Comparison of ENCODE assay signal across 16 mouse cellular contexts in genomic region chr2:160376236-160376635, GRCm38 (mm10). TPM values are rescaled to one million over a fixed set of nuclear protein-coding genes. Genes with fewer than 3 reads are reported as not detected.
"Had no signal": no experiment of that assay in that cellular context is flagged by ENCODE, and none has a peak within 500 bp of the region (broad histone marks: within the 10 kb centered on the region; RNA-seq: fewer than 3 reads in every experiment).

No protein-coding gene starts in this region.

- H3K36me3 ChIP-seq: limb, embryonic 15.5 days; liver, embryonic 13.5 days; midbrain, embryonic 13.5 days had no signal

- H3K4me1 ChIP-seq: liver, embryonic 13.5 days had no signal

- H3K27ac ChIP-seq: limb, embryonic 15.5 days; liver, embryonic 13.5 days; midbrain, embryonic 13.5 days had no signal

- H3K9me3 ChIP-seq: limb, embryonic 15.5 days; liver, embryonic 13.5 days; midbrain, embryonic 13.5 days had no signal

- DNase-seq: kidney, adult 11 months; kidney, adult 9 months; layer of hippocampus, adult 9-11 months; layer of hippocampus, postnatal 36 days; liver, embryonic 13.5 days; lung, adult 18-20 months; lung, postnatal 10 days; right cerebral cortex, postnatal 14 days; thymus, adult 18-20 months; thymus, postnatal 25 days had no signal

- H3K9ac ChIP-seq: limb, embryonic 15.5 days; liver, embryonic 13.5 days; midbrain, embryonic 13.5 days had no signal

- H3K4me3 ChIP-seq: limb, embryonic 15.5 days; liver, embryonic 13.5 days; midbrain, embryonic 13.5 days had no signal

- ATAC-seq: midbrain, embryonic 13.5 days had no signal

- H3K4me2 ChIP-seq: limb, embryonic 15.5 days; liver, embryonic 13.5 days; midbrain, embryonic 13.5 days had no signal

RNA-seq across cellular contexts. Expression of gene Gm826, which starts 42.3 kb away (rescaled TPM):
- total RNA-seq: layer of hippocampus, adult 18-20 months; layer of hippocampus, postnatal 36 days; left cerebral cortex, postnatal 25 days; midbrain, postnatal 0 days had no signal
- polyA plus RNA-seq: midbrain, embryonic 13.5 days; neural tube, embryonic 14.5 days had no signal
